Mouse (Mus musculus): Measurements from ENCODE around the gene Larp4. TPM values are rescaled to one million over a fixed set of nuclear protein-coding genes. Genes with fewer than 3 reads are reported as not detected.

Gene Larp4
- total RNA-seq, 4 experiments from 2014 or later, result 59.9 to 82.8 (median 69.9) TPM

GRCm38 (mm10) chr15:100058912-100059311 is 89.0 kb downstream of the Larp4 start:
- DNase-seq, result no peak

- no peak for DNase-seq
Measured at GRCm38 (mm10) chr15:100059626-100060311, 89.9 kb downstream of the Larp4 start.

GRCm38 (mm10) chr15:100060513-100061140 is 90.8 kb downstream of the Larp4 start:
- DNase-seq, result no peak

DNA sequence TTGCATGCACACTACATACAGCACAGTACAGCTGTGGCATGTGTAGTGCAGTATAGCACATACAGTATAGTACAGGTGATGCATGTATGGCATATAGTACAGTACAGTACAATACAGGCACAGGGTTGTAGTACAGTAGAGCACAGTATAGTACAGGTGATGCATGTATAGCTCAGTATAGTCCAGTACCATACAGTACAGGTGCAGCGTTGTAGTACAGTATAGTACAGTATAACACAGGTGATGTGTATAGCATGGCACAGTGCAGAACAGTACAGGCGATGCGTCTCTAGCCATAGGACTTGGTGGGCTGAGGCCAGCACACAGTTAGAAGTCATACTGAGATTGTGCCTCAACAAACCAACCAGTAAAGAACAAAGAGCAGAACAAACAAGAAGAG is 91.5 kb downstream of the Larp4 start:
- DNase-seq, result no peak

DNA sequence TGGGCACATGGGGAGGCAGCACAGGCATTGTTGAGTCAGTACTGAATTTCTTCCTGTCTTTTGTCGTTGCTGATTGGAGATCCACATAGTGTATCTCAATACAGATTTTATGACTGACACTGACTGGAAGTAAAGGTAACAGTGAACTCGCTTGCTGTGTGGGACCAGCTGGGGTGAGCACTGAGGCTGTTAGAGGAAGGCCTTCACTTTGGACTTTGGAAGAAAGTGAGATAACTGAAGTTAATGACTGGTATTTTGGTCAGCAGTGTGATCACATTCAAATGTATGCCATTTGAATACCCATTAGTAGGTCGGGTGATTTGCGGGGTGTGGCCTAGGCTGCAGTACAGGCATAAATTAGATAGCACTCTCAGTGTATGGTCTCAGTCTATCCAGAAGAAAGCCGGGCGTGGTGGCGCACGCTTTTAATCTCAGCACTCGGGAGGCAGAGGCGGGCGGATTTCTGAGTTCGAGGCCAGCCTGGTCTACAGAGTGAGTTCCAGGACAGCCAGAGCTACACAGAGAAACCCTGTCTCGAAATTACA is 93.4 kb downstream of the Larp4 start:
- no peak for DNase-seq

Other genes with a start within 250 kb of the Larp4 start
- 100 to 1,000 TPM; 200 to 304 (median 253) TPM for gene Cox14, start 244.4 kb upstream of the Larp4 start, total RNA-seq (2022)
- gene Cers5, start 197.2 kb upstream of the Larp4 start, total RNA-seq (2022), result 10 to 100 TPM; 58.2 to 67.4 (median 59.8) TPM
- 10 to 100 TPM; 42.8 to 70.7 (median 52.7) TPM for gene Lima1, start 94.6 kb upstream of the Larp4 start, total RNA-seq (2022)
- under 1 TPM; 0.08 to 0.31 (median 0.15) TPM for gene Fam186a, start 3.0 kb upstream of the Larp4 start, total RNA-seq (2022)
- gene Dip2b, start 68.6 kb downstream of the Larp4 start, total RNA-seq (2022), result 10 to 100 TPM; 16.5 to 22.5 (median 20.2) TPM